Mouse (Mus musculus) erythroblast, embryonic 14.5 days (primary cell): ENCODE measurements at regions not wholly inside any gene's neighbourhood (a gene's known extent, or its start where the extent isn't known, plus 50 kb on each side); places are given as distances from the start of the nearest gene placed in this dataset.

ENCODE experiments used
- GATA1 ChIP-seq: IDR thresholded peaks from 2 replicates; pipeline ENCODE4 v1.6.1; 2012; ENCODE audit warnings: low read length, inconsistent platforms, mixed read lengths
- TAL1 ChIP-seq: IDR thresholded peaks from 3 replicates; pipeline ENCODE4 v1.6.1; 2012; ENCODE audit warnings: low read length, inconsistent platforms, mixed read lengths

- TF ChIP-seq GATA1 (no peak), TAL1 (no peak)
Measured at GRCm38 (mm10) chr4:89392791-89393190, 82.0 kb upstream of the Cdkn2b start.
